Mouse (Mus musculus): ENCODE measurements at regions not wholly inside any gene's neighbourhood (a gene's known extent, or its start where the extent isn't known, plus 50 kb on each side); places are given as distances from the start of the nearest gene placed in this dataset.

- H3K4me1 ChIP-seq (replicated peaks; ENCODE audit: control insufficient read depth, insufficient read depth, low read length) = no peaks in the 10 kb centered on the region
- H3K27me3 ChIP-seq (replicated peaks; ENCODE audit: control insufficient read depth, insufficient read depth, low read length) = no peaks in the 10 kb centered on the region
- no peak overlapping the region for H3K9ac ChIP-seq (ENCODE audit: low read depth, low read length)
- H3K36me3 ChIP-seq (ENCODE audit: control insufficient read depth, insufficient read depth, low read length) = no peaks in the 10 kb centered on the region
- H3K4me2 ChIP-seq = no peak overlapping the region
- ATAC-seq (replicated peaks; ENCODE audit: low FRiP score) (no peak), DNase-seq (ENCODE audit: low spot score) (no peak)
- H3K27ac ChIP-seq (ENCODE audit: low read depth, low read length) = no peak overlapping the region
- H3K9me3 ChIP-seq (ENCODE audit: control insufficient read depth, low read length) = no peaks in the 10 kb centered on the region
- H3K4me3 ChIP-seq (ENCODE audit: low read depth, low read length) = no peak overlapping the region
These were observed 538.4 kb upstream of the Cdh8 start for GRCm38 (mm10) chr8:99954697-99955096.

- no peak for DNase-seq (ENCODE audit: low spot score)
- Histone ChIP-seq H3K4me1 (replicated peaks; ENCODE audit: control insufficient read depth, insufficient read depth, low read length) (no peaks in the 10 kb centered on the region), H3K27ac (ENCODE audit: low read depth, low read length) (no peak overlapping the region), H3K4me3 (ENCODE audit: low read depth, low read length) (no peak overlapping the region), H3K9ac (ENCODE audit: low read depth, low read length) (no peak overlapping the region), H3K4me2 (no peak overlapping the region), H3K9me3 (ENCODE audit: control insufficient read depth, low read length) (no peaks in the 10 kb centered on the region), H3K27me3 (replicated peaks; ENCODE audit: control insufficient read depth, insufficient read depth, low read length) (no peaks in the 10 kb centered on the region), H3K36me3 (ENCODE audit: control insufficient read depth, insufficient read depth, low read length) (no peaks in the 10 kb centered on the region)
- ATAC-seq (replicated peaks; ENCODE audit: low FRiP score) = no peak
These were observed 537.6 kb upstream of the Cdh8 start for GRCm38 (mm10) chr8:99953876-99954275.

- ATAC-seq (replicated peaks; ENCODE audit: low FRiP score) (no peak), DNase-seq (ENCODE audit: low spot score) (no peak)
- WGBS = 76% methylated on average over 5 of the region's 5 CpGs
- Histone ChIP-seq H3K27me3 (replicated peaks; ENCODE audit: control insufficient read depth, insufficient read depth, low read length) (no peaks in the 10 kb centered on the region), H3K36me3 (ENCODE audit: control insufficient read depth, insufficient read depth, low read length) (no peaks in the 10 kb centered on the region), H3K4me1 (replicated peaks; ENCODE audit: control insufficient read depth, insufficient read depth, low read length) (no peaks in the 10 kb centered on the region), H3K4me3 (ENCODE audit: low read depth, low read length) (no peak overlapping the region), H3K9ac (ENCODE audit: low read depth, low read length) (no peak overlapping the region), H3K27ac (ENCODE audit: low read depth, low read length) (no peak overlapping the region), H3K9me3 (ENCODE audit: control insufficient read depth, low read length) (no peaks in the 10 kb centered on the region), H3K4me2 (no peak overlapping the region)
These were observed 516.9 kb upstream of the Cdh8 start for GRCm38 (mm10) chr8:99933159-99933558.
